In the genomic region with DNA sequence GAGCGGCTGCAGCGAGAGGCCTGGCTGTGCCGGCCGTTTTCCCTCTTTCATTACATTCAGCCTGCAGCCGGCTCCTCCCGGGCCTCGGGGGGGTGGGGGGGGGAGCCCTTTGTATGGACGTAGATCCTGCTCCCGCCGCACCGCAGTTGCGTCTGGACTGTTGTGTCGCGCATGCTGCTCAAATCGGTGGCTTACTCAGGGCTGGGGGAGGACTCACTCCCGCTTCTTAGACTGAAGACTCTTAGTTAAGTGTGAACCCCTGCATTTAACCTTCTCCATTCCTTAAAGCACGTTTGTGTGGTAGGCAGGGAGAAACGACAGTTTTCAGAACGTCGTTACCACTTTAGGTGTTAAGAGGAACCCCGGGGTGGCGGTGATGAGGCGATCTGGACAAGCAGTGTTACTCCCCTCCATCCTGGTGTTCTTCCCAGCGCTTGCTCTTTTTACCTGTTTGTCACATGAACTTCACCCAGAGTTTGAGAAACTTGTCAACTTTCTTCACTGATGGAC, we compare ENCODE assay signal across 8 mouse cellular contexts. TPM values are rescaled to one million over a fixed set of nuclear protein-coding genes. Genes with fewer than 3 reads are reported as not detected.
DNase-seq lines count a peak whose midpoint lies in the region; ATAC-seq and TF ChIP-seq lines count a peak whose summit lies in the region.

No protein-coding gene starts in this region.

- H3K9ac ChIP-seq in forebrain, embryonic 11.5 days (ENCODE audit: low read length): peak overlapping the region; percentile 96

- H3K9me3 ChIP-seq in forebrain, embryonic 11.5 days (ENCODE audit: control insufficient read depth, low read length): no peaks in the 10 kb centered on the region

- H3K4me1 ChIP-seq in forebrain, embryonic 11.5 days (replicated peaks; ENCODE audit: control insufficient read depth, insufficient read depth, low read length): no peaks in the 10 kb centered on the region

- peak overlapping the region; percentile 86 for H3K27ac ChIP-seq in forebrain, embryonic 11.5 days (ENCODE audit: low read depth, low read length)

- ATAC-seq in forebrain, embryonic 11.5 days (replicated peaks; ENCODE audit: low FRiP score): peak; percentile 70
- no peak for ATAC-seq in monocyte, adult 5-6 weeks (replicated peaks; ENCODE audit: insufficient number of reproducible peaks, low FRiP score, low TSS enrichment, poor library complexity, severe bottlenecking)

- DNase-seq in layer of hippocampus, postnatal 10 days (ENCODE audit: low spot score in 2 of 2): peak; percentile 20 to 35
- no peak for DNase-seq in layer of hippocampus, adult 8-10 months (ENCODE audit: low spot score in 2 of 2)
- DNase-seq in adipocyte (ENCODE audit: low spot score): peak; percentile 47
- DNase-seq in forebrain, embryonic 11.5 days (ENCODE audit: low spot score): no peak
- DNase-seq in large intestine, adult 2 months (ENCODE audit: low read depth, low spot score): peak; percentile 24
- no peak for DNase-seq in right cerebral cortex, postnatal 10 days (ENCODE audit: low spot score in 2 of 2)

- peak overlapping the region; percentile 67 for H3ac ChIP-seq in myocyte (ENCODE audit: control insufficient read depth, insufficient read length)

- peaks cover 51% of the 10 kb centered on the region for H3K79me2 ChIP-seq in myocyte (ENCODE audit: control insufficient read depth, insufficient read depth)

- no peaks in the 10 kb centered on the region for H3K36me3 ChIP-seq in forebrain, embryonic 11.5 days (ENCODE audit: control insufficient read depth, insufficient read depth, low read length)
- H3K36me3 ChIP-seq in myocyte (ENCODE audit: control insufficient read depth, insufficient read depth): no peaks in the 10 kb centered on the region

- H3K4me3 ChIP-seq in forebrain, embryonic 11.5 days (ENCODE audit: low read depth, low read length): peak overlapping the region; percentile 89
- peak overlapping the region; percentile 43 for H3K4me3 ChIP-seq in myocyte

- no peaks in the 10 kb centered on the region for H3K27me3 ChIP-seq in forebrain, embryonic 11.5 days (ENCODE audit: control insufficient read depth, insufficient read depth, low read length)
- H3K27me3 ChIP-seq in myocyte (ENCODE audit: control insufficient read depth, insufficient read depth, insufficient read length): peaks cover 2% of the 10 kb centered on the region

- peak overlapping the region; percentile 63 for H3K4me2 ChIP-seq in forebrain, embryonic 11.5 days (ENCODE audit: low read depth, low read length, severe bottlenecking)
- peak overlapping the region; percentile 68 for H3K4me2 ChIP-seq in myocyte (ENCODE audit: low read depth)

- TF ChIP-seq POLR2A in myocyte (IDR thresholded peaks at IDR 0.05; ENCODE audit: insufficient read length, low read depth): no peak

- WGBS in forebrain, embryonic 11.5 days: under 1% methylated on average over 24 of the region's 24 CpGs
- WGBS in large intestine, adult 2 months: under 1% methylated on average over 24 of the region's 24 CpGs

TF ChIP-seq in myocyte, 11 proteins besides CTCF, POLR2A, EP300 and RAD21:
- TF ChIP-seq TCF3 (IDR thresholded peaks at IDR 0.05; ENCODE audit: insufficient read length, low read depth) (no peak), MYOD1 (IDR thresholded peaks at IDR 0.05; ENCODE audit: control insufficient read depth in 1 of 3, insufficient read length in 2 of 3, low read depth in 2 of 3) (no peak)

RNA-seq across cellular contexts. Expression of a gene that starts 0.5 kb away (rescaled TPM):
- 10 to 100 TPM; 48.1 to 48.8 TPM for total RNA-seq in layer of hippocampus, postnatal 10 days (2021)
- total RNA-seq in layer of hippocampus, adult 8-10 months (2022): 10 to 100 TPM; 48.7 to 56.0 (median 51.8) TPM
- 9.2 and 10.2 TPM in 2 replicates for polyA plus RNA-seq in forebrain, embryonic 11.5 days (2014; fragmentation: Nextera tagmentation; extraction: Ambion mirVana)
- 6.6 and 7.1 TPM in 2 replicates for polyA plus RNA-seq in large intestine, adult 2 months (2012; rRNA removed)
- 26.8 TPM for polyA plus RNA-seq in myocyte (2012; fragmentation: generic; extraction: Trizol)
- 11.1 to 18.6 TPM (median 14.0 TPM) in 3 replicates for total RNA-seq in monocyte, adult 5-6 weeks (2017)

Comparison
In these comparisons a context has a peak if more than half of its experiments do, and no peak if none do; other contexts are left out.
1. DNase-seq: peak in layer of hippocampus, postnatal 10 days (2 of 2), adipocyte (single experiment) and large intestine, adult 2 months (single experiment); none in layer of hippocampus, adult 8-10 months (0 of 2), forebrain, embryonic 11.5 days (single experiment) and right cerebral cortex, postnatal 10 days (0 of 2).